Mouse (Mus musculus): ENCODE results near the gene Spon1.

- no peak for TF ChIP-seq CTCF (conservative IDR thresholded peaks at IDR 0.05; ENCODE audit: insufficient read depth, insufficient read length, low read depth, low read length)
- no peak for TF ChIP-seq POLR2A (IDR thresholded peaks at IDR 0.05; ENCODE audit: low read depth, low read length)
These were observed 150.1 kb downstream of the Spon1 start for GRCm38 (mm10) chr7:113915936-113916335.

All from kidney, adult 2 months (tissue).